Mouse (Mus musculus): ENCODE data around the gene Rhag. TPM values are rescaled to one million over a fixed set of nuclear protein-coding genes. Genes with fewer than 3 reads are reported as not detected.
A peak's percentile ranks its signal among the peaks of the same experiment; 100 is the strongest.

Rhag gene
- polyA plus RNA-seq, 1 experiment from 2014 or later, result 71.2 TPM

DNA sequence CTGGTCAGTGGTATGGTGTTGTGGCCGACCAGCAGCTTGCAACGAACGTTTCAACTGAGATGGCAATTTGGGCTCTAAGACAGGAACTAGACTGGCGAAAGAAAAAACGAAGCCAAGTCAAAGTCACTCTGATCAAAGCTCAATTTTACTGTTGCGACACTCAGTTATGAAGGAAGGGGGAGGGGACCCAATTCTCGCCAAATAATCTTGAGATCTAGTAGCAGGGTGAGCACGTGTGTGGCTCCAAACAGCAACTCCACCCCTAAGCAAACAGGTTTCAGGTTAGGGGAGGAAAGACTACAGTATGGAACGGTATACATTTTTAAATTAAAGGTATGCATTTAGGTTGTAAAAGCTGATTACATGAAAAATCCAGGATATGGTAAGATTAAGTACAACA is 10.6 kb downstream of the Rhag start:
- no peak for ATAC-seq
- Histone ChIP-seq H3K4me1 (ENCODE audit: insufficient read depth) (peaks cover 7% of the 10 kb centered on the region; the same call in 1 of the 2 replicates), H3K4me2 (ENCODE audit: low read depth, low read length) (peak overlapping the region; percentile 27; the same call in 1 of the 2 replicates), H3K9ac (replicated peaks) (no peak overlapping the region), H3K36me3 (replicated peaks; ENCODE audit: insufficient read depth, low read length) (peaks cover 11% of the 10 kb centered on the region), H3K4me3 (ENCODE audit: low read depth, low read length) (no peak overlapping the region), H3K9me3 (ENCODE audit: low read length) (no peaks in the 10 kb centered on the region), H3K27ac (ENCODE audit: low read depth) (no peak overlapping the region), H3K27me3 (ENCODE audit: insufficient read depth, low read length) (no peaks in the 10 kb centered on the region)
- 37% methylated on average over 9 of the region's 9 CpGs for WGBS (ENCODE audit: insufficient replicate concordance)
- TF ChIP-seq EP300 (IDR thresholded peaks at IDR 0.05; ENCODE audit: low read depth), result no peak
- no peak for TF ChIP-seq CTCF (IDR thresholded peaks at IDR 0.05; ENCODE audit: low read depth)
- no peak for DNase-seq

DNA sequence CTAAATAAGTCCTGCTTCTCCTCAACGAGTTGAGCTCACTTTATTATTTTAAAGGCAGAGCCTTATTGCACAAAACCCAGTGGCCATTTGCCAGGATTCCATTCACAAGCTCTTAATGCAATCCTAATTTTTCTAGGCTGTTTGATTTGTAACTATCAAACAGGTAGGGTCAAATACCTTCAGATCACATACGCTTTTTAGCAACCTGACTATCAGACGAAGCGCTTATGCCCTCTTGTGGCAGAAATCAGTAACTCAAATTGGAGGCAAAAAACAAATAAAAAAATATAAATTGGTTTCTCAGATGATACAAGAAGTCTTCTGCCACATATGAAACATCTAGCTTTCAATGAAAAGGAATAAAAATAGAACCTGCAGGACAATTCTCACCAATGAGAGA is 12.9 kb downstream of the Rhag start:
- WGBS (ENCODE audit: insufficient replicate concordance), result 20% methylated on average over 4 of the region's 4 CpGs
- no peak overlapping the region for H3K27ac ChIP-seq (ENCODE audit: low read depth)
- TF ChIP-seq EP300 (IDR thresholded peaks at IDR 0.05; ENCODE audit: low read depth), result no peak
- peak; percentile 80 for TF ChIP-seq CTCF (IDR thresholded peaks at IDR 0.05; ENCODE audit: low read depth)
- H3K4me2 ChIP-seq (ENCODE audit: low read depth, low read length), result no peak overlapping the region
- ATAC-seq (no peak; the same call in 1 of the 2 replicates), DNase-seq (peak; percentile 33)
- H3K9ac ChIP-seq (replicated peaks), result no peak overlapping the region
- no peaks in the 10 kb centered on the region for H3K9me3 ChIP-seq (ENCODE audit: low read length)
- peaks cover 13% of the 10 kb centered on the region for H3K36me3 ChIP-seq (replicated peaks; ENCODE audit: insufficient read depth, low read length)
- H3K4me1 ChIP-seq (ENCODE audit: insufficient read depth), result peaks cover 7% of the 10 kb centered on the region; the same call in 1 of the 2 replicates
- no peak overlapping the region for H3K4me3 ChIP-seq (ENCODE audit: low read depth, low read length)
- no peaks in the 10 kb centered on the region for H3K27me3 ChIP-seq (ENCODE audit: insufficient read depth, low read length)

DNA sequence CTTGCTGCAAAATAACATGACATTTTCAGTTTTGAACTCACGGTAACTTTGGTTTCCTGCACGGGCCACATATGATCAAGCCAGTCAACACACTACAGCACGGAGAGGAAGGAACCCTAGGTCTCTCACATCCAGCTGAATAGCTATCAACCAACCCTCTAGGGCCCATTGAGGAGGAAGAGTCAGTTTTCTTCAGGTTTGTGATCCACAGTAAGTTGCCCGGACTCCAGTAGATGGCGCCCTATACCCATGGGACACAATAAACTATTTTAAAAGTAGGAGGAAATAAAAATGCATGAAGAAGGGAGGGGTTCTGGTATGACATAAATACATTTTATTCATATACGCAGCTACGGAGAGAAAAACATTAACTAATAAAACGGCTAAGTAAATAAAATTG is 13.6 kb downstream of the Rhag start:
- WGBS (ENCODE audit: insufficient replicate concordance), result 44% methylated on average over 8 of the region's 8 CpGs
- Histone ChIP-seq H3K27me3 (ENCODE audit: insufficient read depth, low read length) (no peaks in the 10 kb centered on the region), H3K4me2 (ENCODE audit: low read depth, low read length) (no peak overlapping the region), H3K4me1 (ENCODE audit: insufficient read depth) (peaks cover 7% of the 10 kb centered on the region; the same call in 1 of the 2 replicates), H3K4me3 (ENCODE audit: low read depth, low read length) (no peak overlapping the region), H3K36me3 (replicated peaks; ENCODE audit: insufficient read depth, low read length) (peaks cover 14% of the 10 kb centered on the region), H3K27ac (ENCODE audit: low read depth) (no peak overlapping the region), H3K9ac (replicated peaks) (no peak overlapping the region), H3K9me3 (ENCODE audit: low read length) (no peaks in the 10 kb centered on the region)
- peak; percentile 65 for DNase-seq
- TF ChIP-seq EP300 (IDR thresholded peaks at IDR 0.05; ENCODE audit: low read depth) (no peak), CTCF (IDR thresholded peaks at IDR 0.05; ENCODE audit: low read depth) (peak; percentile 78)
- peak; percentile 53 for ATAC-seq

DNA sequence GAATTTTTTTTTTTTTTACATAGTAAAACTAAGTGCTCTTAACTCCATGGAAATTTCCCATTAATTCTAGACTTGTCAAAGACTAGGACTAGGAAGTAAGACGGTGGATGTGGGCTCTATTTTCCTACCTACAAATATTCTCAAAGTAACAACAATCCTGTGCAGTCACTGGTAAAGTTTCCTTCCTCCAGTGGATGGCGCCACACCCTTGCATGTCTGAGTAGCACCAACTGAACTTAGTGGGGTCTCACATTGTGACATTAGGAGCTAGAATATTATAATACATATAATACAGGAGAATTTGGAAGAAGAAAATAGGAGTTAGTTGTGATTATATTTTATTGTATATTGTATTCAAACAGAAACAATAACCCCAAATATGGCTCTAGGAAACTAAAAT is 20.9 kb downstream of the Rhag start:
- Histone ChIP-seq H3K36me3 (replicated peaks; ENCODE audit: insufficient read depth, low read length) (peaks cover 41% of the 10 kb centered on the region), H3K9me3 (ENCODE audit: low read length) (no peaks in the 10 kb centered on the region), H3K4me3 (ENCODE audit: low read depth, low read length) (no peak overlapping the region), H3K27ac (ENCODE audit: low read depth) (no peak overlapping the region), H3K4me1 (ENCODE audit: insufficient read depth) (no peaks in the 10 kb centered on the region), H3K9ac (replicated peaks) (no peak overlapping the region), H3K4me2 (ENCODE audit: low read depth, low read length) (no peak overlapping the region), H3K27me3 (ENCODE audit: insufficient read depth, low read length) (no peaks in the 10 kb centered on the region)
- ATAC-seq, result no peak
- no peak for DNase-seq
- peak; percentile 41 for TF ChIP-seq CTCF (IDR thresholded peaks at IDR 0.05; ENCODE audit: low read depth)
- no peak for TF ChIP-seq EP300 (IDR thresholded peaks at IDR 0.05; ENCODE audit: low read depth)
- WGBS (ENCODE audit: insufficient replicate concordance), result 42% methylated on average over 2 of the region's 2 CpGs

DNA sequence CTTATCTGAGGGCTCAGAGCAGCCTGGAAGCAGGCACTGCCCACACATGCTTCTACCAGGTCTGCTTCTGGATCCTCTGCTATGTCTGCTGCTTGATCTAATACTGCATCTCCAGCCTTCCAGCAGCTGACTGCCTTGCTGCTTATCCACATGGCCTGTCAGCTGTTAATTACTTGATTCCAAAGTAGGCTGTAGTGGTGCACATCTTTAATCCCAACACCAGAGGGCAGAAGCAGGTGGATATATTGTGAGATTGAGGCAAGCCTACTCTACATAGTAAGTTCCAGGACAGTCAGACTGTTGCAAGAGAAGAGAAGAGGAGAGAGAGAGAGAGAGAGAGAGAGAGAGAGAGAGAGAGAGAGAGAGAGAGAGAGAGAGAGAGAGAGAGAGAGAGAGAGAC is 26.4 kb downstream of the Rhag start:
- no peaks in the 10 kb centered on the region for H3K4me1 ChIP-seq (ENCODE audit: insufficient read depth)
- H3K27ac ChIP-seq (ENCODE audit: low read depth), result no peak overlapping the region
- H3K4me2 ChIP-seq (ENCODE audit: low read depth, low read length), result no peak overlapping the region
- ATAC-seq (no peak; the same call in 1 of the 2 replicates), DNase-seq (no peak)
- TF ChIP-seq CTCF (IDR thresholded peaks at IDR 0.05; ENCODE audit: low read depth) (peak; percentile 60), EP300 (IDR thresholded peaks at IDR 0.05; ENCODE audit: low read depth) (no peak)
- no peak overlapping the region for H3K9ac ChIP-seq (replicated peaks)
- H3K9me3 ChIP-seq (ENCODE audit: low read length), result no peaks in the 10 kb centered on the region
- no peaks in the 10 kb centered on the region for H3K27me3 ChIP-seq (ENCODE audit: insufficient read depth, low read length)
- peaks cover 31% of the 10 kb centered on the region for H3K36me3 ChIP-seq (replicated peaks; ENCODE audit: insufficient read depth, low read length)
- H3K4me3 ChIP-seq (ENCODE audit: low read depth, low read length), result no peak overlapping the region

DNA sequence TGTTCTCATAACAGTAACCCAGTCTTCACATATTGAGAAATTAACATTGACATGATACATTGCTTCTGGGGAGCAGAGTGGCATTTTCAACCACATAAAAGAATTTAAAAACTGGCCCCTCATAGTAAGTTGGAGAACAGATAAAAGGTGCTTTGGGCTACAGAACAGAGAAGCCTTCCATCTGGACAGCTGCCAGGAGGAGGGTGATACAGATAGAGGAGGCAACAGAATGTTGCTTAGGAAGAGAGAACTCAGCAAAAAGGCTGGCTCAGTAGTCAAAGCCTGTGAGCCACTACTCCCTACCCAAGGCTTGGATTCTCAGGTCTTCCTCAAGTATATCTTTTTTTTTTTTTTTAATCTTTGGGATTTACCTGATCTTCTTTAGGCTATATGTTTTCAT is 44.1 kb downstream of the Rhag start:
- Histone ChIP-seq H3K27me3 (ENCODE audit: insufficient read depth, low read length) (no peaks in the 10 kb centered on the region), H3K9me3 (ENCODE audit: low read length) (no peaks in the 10 kb centered on the region), H3K27ac (ENCODE audit: low read depth) (no peak overlapping the region), H3K4me1 (ENCODE audit: insufficient read depth) (no peaks in the 10 kb centered on the region), H3K4me2 (ENCODE audit: low read depth, low read length) (no peak overlapping the region), H3K9ac (replicated peaks) (no peak overlapping the region), H3K36me3 (replicated peaks; ENCODE audit: insufficient read depth, low read length) (no peaks in the 10 kb centered on the region), H3K4me3 (ENCODE audit: low read depth, low read length) (no peak overlapping the region)
- DNase-seq (no peak), ATAC-seq (no peak)
- no peak for TF ChIP-seq CTCF (IDR thresholded peaks at IDR 0.05; ENCODE audit: low read depth)
